Mouse (Mus musculus) liver, embryonic 11.5 days (tissue): ENCODE data around the gene Lrp6. TPM values are rescaled to one million over a fixed set of nuclear protein-coding genes. Genes with fewer than 3 reads are reported as not detected.

Source experiments
- ATAC-seq: fragments of 200-750 bp; cut with Nextera tagmentation; replicated peaks from 2 replicates; pipeline ENCODE4 v1.8.0; 2017; ENCODE audit warnings: moderate number of reproducible peaks, mild to moderate bottlenecking, moderate TSS enrichment, moderate library complexity; ENCODE audit not compliant: low FRiP score
- DNase-seq: peaks from one replicate; pipeline ENCODE4 v3.0.0-alpha.2; 2017; ENCODE audit warnings: low spot score
- H3K27ac ChIP-seq: fragments of 300-500 bp; sonication (generic); 2 replicates; pipeline ENCODE4 v1.5.1; 2014; ENCODE audit warnings: mild to moderate bottlenecking, low read depth, low read length, control low read depth
- H3K27me3 ChIP-seq: fragments of 300-500 bp; sonication (generic); replicated peaks from 2 replicates; pipeline ENCODE4 v1.6.1; 2014; ENCODE audit warnings: low read length, mixed read lengths; ENCODE audit not compliant: control insufficient read depth, insufficient read depth
- H3K36me3 ChIP-seq: fragments of 300-500 bp; sonication (generic); 2 replicates; pipeline ENCODE4 v1.6.1; 2014; ENCODE audit warnings: mild to moderate bottlenecking, low read length, moderate library complexity, mixed read lengths; ENCODE audit not compliant: control insufficient read depth, insufficient read depth
- H3K4me1 ChIP-seq: fragments of 300-500 bp; sonication (generic); replicated peaks from 2 replicates; pipeline ENCODE4 v1.6.1; 2014; ENCODE audit warnings: low read length, mixed read lengths; ENCODE audit not compliant: control insufficient read depth, insufficient read depth
- H3K4me2 ChIP-seq: fragments of 300-500 bp; sonication (generic); 2 replicates; pipeline ENCODE4 v1.6.1; 2014; ENCODE audit warnings: mild to moderate bottlenecking, control low read depth, moderate library complexity
- H3K4me3 ChIP-seq: fragments of 300-500 bp; sonication (generic); 2 replicates; pipeline ENCODE4 v1.5.1; 2014; ENCODE audit warnings: low read depth, low read length, control low read depth
- H3K9ac ChIP-seq: fragments of 300-500 bp; sonication (generic); 2 replicates; pipeline ENCODE4 v1.6.1; 2014; ENCODE audit warnings: low read depth, low read length, control low read depth
- H3K9me3 ChIP-seq: fragments of 300-500 bp; sonication (generic); 2 replicates; pipeline ENCODE4 v1.6.1; 2016; ENCODE audit warnings: low read length, inconsistent platforms, mixed read lengths; ENCODE audit not compliant: control insufficient read depth
- WGBS: fragments of 180-500 bp; shearing (Covaris S2); extraction: QIAGEN DNeasy Blood & Tissue Kit; methylation state at CpG from one replicate; pipeline ENCODE4 v1.1.7; 2014; 5-methylcytosine and 5-hydroxymethylcytosine counted together
- polyA plus RNA-seq: library from polyadenylated mRNA; unstranded; fragments of >200 nt; fragmentation: Nextera tagmentation; extraction: Ambion mirVana; gene quantifications from 2 replicates; pipeline ENCODE4 v1.2.1, GENCODE M21; 2014

The Lrp6 gene
- polyA plus RNA-seq, 1 experiment from 2014 or later, result 17.1 TPM

- H3K27me3 ChIP-seq, result no peaks in the 10 kb centered on the region
- ATAC-seq, result no peak
These were observed 48.3 kb downstream of the Lrp6 start for GRCm38 (mm10) chr6:134518450-134518849.

DNA sequence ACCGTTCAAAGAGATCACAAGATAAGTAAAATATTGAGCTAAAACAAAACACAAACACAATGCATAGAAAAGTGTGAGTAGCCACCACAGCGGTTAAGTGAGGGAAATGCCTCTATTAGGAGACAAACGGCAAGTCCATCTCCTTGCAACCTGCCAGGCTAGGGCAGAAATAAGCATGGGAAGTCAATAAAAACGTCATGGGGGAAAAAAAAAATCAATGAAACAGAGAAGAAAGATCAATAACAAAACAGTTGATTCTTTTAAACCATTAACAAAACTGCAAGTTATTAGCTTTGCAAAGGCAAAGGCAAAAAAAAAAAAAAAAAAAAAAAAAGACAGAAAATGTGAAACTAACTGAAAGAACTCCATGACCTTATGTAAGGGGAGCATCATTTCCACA is 49.6 kb downstream of the Lrp6 start:
- no peak overlapping the region for H3K4me3 ChIP-seq
- peaks cover 16% of the 10 kb centered on the region for H3K4me1 ChIP-seq
- no peaks in the 10 kb centered on the region for H3K9me3 ChIP-seq
- H3K4me2 ChIP-seq, result no peak overlapping the region
- no peak overlapping the region for H3K9ac ChIP-seq
- H3K27me3 ChIP-seq, result no peaks in the 10 kb centered on the region
- WGBS, result 68% methylated on average over 4 of the region's 4 CpGs
- H3K36me3 ChIP-seq, result no peaks in the 10 kb centered on the region
- DNase-seq (no peak), ATAC-seq (no peak)
- no peak overlapping the region for H3K27ac ChIP-seq

More at GRCm38 (mm10) chr6:134518450-134518849, 48.3 kb downstream of the Lrp6 start:
- no peak for DNase-seq
- Histone ChIP-seq H3K9me3 (no peaks in the 10 kb centered on the region), H3K36me3 (no peaks in the 10 kb centered on the region), H3K4me2 (no peak overlapping the region), H3K27ac (no peak overlapping the region), H3K4me1 (peaks cover 14% of the 10 kb centered on the region), H3K4me3 (no peak overlapping the region), H3K9ac (no peak overlapping the region)
- WGBS, result 92% methylated on average over 5 of the region's 5 CpGs

- H3K9ac ChIP-seq, result no peak overlapping the region
- H3K4me2 ChIP-seq, result no peak overlapping the region
- no peaks in the 10 kb centered on the region for H3K27me3 ChIP-seq
- H3K36me3 ChIP-seq, result no peaks in the 10 kb centered on the region
- H3K4me1 ChIP-seq, result peaks cover 11% of the 10 kb centered on the region
- peak; percentile 58 for ATAC-seq
- WGBS, result 68% methylated on average over 4 of the region's 4 CpGs
- no peak overlapping the region for H3K4me3 ChIP-seq
- no peaks in the 10 kb centered on the region for H3K9me3 ChIP-seq
- H3K27ac ChIP-seq, result no peak overlapping the region
- no peak for DNase-seq
These were observed 51.3 kb downstream of the Lrp6 start for GRCm38 (mm10) chr6:134515416-134515815.

- Histone ChIP-seq H3K27me3 (no peaks in the 10 kb centered on the region), H3K4me3 (no peak overlapping the region), H3K36me3 (no peaks in the 10 kb centered on the region; the same call in 1 of the 2 replicates), H3K4me2 (no peak overlapping the region), H3K9me3 (no peaks in the 10 kb centered on the region), H3K27ac (no peak overlapping the region), H3K9ac (no peak overlapping the region), H3K4me1 (peaks cover 13% of the 10 kb centered on the region)
- ATAC-seq (no peak), DNase-seq (no peak)
- WGBS, result 92% methylated on average over 3 of the region's 3 CpGs
These were observed 52.8 kb downstream of the Lrp6 start for GRCm38 (mm10) chr6:134513896-134514510.

GRCm38 (mm10) chr6:134513011-134513410 is 53.8 kb downstream of the Lrp6 start:
- DNase-seq, result no peak
- Histone ChIP-seq H3K9ac (no peak overlapping the region), H3K9me3 (no peaks in the 10 kb centered on the region), H3K4me2 (no peak overlapping the region), H3K4me1 (peaks cover 13% of the 10 kb centered on the region), H3K4me3 (no peak overlapping the region), H3K27me3 (no peaks in the 10 kb centered on the region), H3K36me3 (no peaks in the 10 kb centered on the region; the same call in 1 of the 2 replicates), H3K27ac (no peak overlapping the region)
- no peak for ATAC-seq
- WGBS, result 86% methylated on average over 6 of the region's 6 CpGs

GRCm38 (mm10) chr6:134512478-134512877 is 54.3 kb downstream of the Lrp6 start:
- peaks cover under 1% of the 10 kb centered on the region for H3K36me3 ChIP-seq

GRCm38 (mm10) chr6:134511118-134511517 is 55.6 kb downstream of the Lrp6 start:
- H3K4me2 ChIP-seq, result no peak overlapping the region
- no peak overlapping the region for H3K9ac ChIP-seq
- H3K36me3 ChIP-seq, result peaks cover 7% of the 10 kb centered on the region
- no peak overlapping the region for H3K4me3 ChIP-seq
- DNase-seq (no peak), ATAC-seq (no peak)
- H3K27me3 ChIP-seq, result no peaks in the 10 kb centered on the region
- H3K27ac ChIP-seq, result no peak overlapping the region
- peaks cover 11% of the 10 kb centered on the region; the same call in 1 of the 2 replicates for H3K4me1 ChIP-seq
- no peaks in the 10 kb centered on the region for H3K9me3 ChIP-seq

More at GRCm38 (mm10) chr6:134512478-134512877, 54.3 kb downstream of the Lrp6 start:
- ATAC-seq (no peak), DNase-seq (no peak)
- Histone ChIP-seq H3K4me1 (peaks cover 13% of the 10 kb centered on the region), H3K4me3 (no peak overlapping the region), H3K4me2 (no peak overlapping the region), H3K27ac (no peak overlapping the region), H3K9ac (no peak overlapping the region), H3K27me3 (no peaks in the 10 kb centered on the region), H3K9me3 (no peaks in the 10 kb centered on the region)
- WGBS, result 85% methylated on average over 2 of the region's 2 CpGs

- Histone ChIP-seq H3K4me3 (no peak overlapping the region), H3K9ac (no peak overlapping the region), H3K4me1 (0 out of 2 replicates have a peak, but pooled peaks cover 8% of the 10 kb centered on the region), H3K27me3 (no peaks in the 10 kb centered on the region), H3K9me3 (no peaks in the 10 kb centered on the region), H3K27ac (no peak overlapping the region), H3K4me2 (no peak overlapping the region), H3K36me3 (peaks cover 10% of the 10 kb centered on the region)
- ATAC-seq, result no peak
- WGBS, result 60% methylated on average over 2 of the region's 2 CpGs
- DNase-seq, result no peak
These were observed 56.5 kb downstream of the Lrp6 start for GRCm38 (mm10) chr6:134510280-134510679.

DNA sequence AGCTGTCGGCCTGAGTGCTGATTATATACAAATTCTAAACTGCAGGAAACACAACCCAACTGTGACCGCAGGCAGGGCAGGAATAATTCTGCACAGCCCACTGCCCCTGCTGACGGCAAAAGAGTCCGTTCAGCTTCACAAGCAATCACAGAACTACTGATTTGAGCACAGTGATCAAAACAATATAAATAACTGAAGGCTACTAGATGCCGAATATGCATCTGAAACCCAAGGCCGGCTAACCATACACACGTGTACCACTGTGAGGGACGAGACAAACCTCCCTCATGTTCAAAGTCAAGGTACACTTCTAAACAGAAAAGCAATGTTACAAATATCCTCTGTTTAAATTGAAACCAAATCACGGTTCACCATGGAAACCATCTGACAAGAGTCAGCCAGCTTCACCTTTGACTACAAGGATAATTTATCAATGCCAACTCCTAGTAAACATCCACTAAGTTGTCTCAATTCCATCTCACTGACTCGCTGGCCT is 57.0 kb downstream of the Lrp6 start:
- H3K36me3 ChIP-seq, result peaks cover 10% of the 10 kb centered on the region
- H3K4me2 ChIP-seq, result no peak overlapping the region
- H3K9me3 ChIP-seq, result no peaks in the 10 kb centered on the region
- DNase-seq (no peak), ATAC-seq (no peak)
- 67% methylated on average over 10 of the region's 10 CpGs for WGBS
- H3K9ac ChIP-seq, result no peak overlapping the region
- 0 out of 2 replicates have a peak, but pooled peaks cover 8% of the 10 kb centered on the region for H3K4me1 ChIP-seq
- no peak overlapping the region for H3K27ac ChIP-seq
- no peak overlapping the region for H3K4me3 ChIP-seq
- H3K27me3 ChIP-seq, result no peaks in the 10 kb centered on the region
